Mouse (Mus musculus): ENCODE results near the gene Cd84. TPM values are rescaled to one million over a fixed set of nuclear protein-coding genes. Genes with fewer than 3 reads are reported as not detected.

Gene Cd84
- polyA plus RNA-seq (2012; fragmentation: generic; extraction: Trizol): not detected

DNA sequence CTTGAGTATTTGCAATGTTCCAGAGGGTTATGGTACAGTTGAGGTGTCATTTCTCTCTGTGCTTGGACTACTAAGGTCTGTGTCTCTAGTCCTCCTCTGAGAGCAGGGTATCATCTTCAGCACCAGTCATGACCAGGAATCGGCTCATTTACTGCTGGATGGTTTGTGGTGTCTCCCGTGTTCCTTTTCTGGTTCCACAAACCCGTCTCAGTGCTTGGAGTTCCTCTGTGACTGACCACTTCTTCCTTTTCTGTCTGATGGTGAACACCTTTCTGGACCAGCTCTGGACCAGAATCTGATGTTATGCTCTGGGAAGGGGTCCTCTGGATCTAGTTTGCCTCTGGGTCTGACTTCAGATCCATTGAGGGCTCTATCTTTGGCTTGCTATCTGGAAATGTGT is at the start of gene Cd84:
Cd84 (plus strand) TSS at position 210 of the 400 bp plus-strand sequence.

DNA sequence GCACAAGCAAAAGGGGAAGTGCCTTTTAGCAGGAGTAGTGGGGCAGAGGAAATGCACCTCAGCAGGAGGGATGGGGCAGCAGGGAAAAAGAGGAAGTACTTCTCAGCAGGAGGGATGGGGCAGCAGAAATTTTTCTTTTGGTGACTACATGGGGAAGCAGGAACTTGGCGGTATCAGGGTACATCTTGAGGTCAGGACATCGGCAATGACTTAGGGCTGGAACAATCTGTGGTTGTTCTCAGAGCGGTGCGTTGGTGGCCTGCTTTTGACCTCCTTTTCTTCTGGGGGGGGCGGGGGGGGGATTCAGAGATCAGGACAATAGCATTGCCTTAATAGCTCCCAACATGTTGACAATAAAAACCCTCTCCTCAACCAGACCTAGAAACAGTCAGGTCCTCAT is 55.9 kb downstream of the Cd84 start, which contains the start of gene Gm10521:
Gm10521 (plus strand) TSS at position 301 of the 400 bp plus-strand sequence.

DNA sequence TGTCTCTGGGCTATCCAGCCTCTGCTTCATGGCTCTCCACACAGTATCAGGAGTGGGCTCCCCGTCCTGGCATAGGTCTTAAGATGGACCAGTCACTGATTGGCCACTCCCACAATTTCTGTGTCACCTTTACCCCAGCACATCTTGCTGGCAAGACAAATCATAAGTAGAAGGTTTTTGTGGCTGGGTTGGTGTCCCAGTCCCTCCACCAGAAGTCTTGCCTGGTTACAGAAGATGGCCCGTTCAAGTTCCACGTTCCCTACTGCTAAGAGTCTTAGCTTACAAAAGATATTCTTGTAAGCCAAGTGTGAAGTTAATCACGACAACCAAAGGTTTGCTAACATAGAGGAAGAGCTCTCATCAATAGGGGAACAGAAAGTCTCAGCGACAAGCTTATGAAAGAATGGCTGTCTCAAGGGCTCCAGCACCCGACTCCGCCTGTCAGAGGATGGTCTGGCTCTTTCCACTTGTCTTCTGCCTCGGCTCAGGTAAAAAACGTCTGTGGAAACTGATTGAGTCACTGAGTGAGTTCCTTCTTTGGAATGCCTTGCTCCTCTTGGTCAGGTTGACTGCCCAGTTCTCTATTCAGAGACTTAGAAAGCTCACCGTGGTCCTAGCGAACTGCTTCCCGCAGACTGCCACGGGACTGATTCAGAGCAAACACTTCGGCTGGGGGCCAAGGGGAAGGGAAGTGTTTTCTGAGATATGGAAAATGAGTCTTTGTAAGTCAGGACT is 78.0 kb downstream of the Cd84 start, which contains the start of gene Slamf6:
Slamf6 (plus strand) TSS at position 211 of the 735 bp plus-strand sequence.

Other genes starting within 250 kb of the Cd84 start
- gene Ly9, start 232.3 kb upstream of the Cd84 start, polyA plus RNA-seq (2012; fragmentation: generic; extraction: Trizol): not detected
- not detected for gene Slamf7, start 186.7 kb upstream of the Cd84 start, polyA plus RNA-seq (2012; fragmentation: generic; extraction: Trizol)
- gene Cd48, start 157.7 kb upstream of the Cd84 start, polyA plus RNA-seq (2012; fragmentation: generic; extraction: Trizol): under 1 TPM in 1 of 2 experiments, not detected in 1; 0.15 TPM
- gene Slamf1, start 72.6 kb upstream of the Cd84 start, polyA plus RNA-seq (2012; fragmentation: generic; extraction: Trizol): under 1 TPM in 1 of 2 experiments, not detected in 1; 0.04 TPM
- gene Gm10521, start 56.0 kb downstream of the Cd84 start, polyA plus RNA-seq (2012; fragmentation: generic; extraction: Trizol): not detected
- under 1 TPM in 1 of 2 experiments, not detected in 1; under 0.01 TPM for gene Slamf6, start 77.8 kb downstream of the Cd84 start, polyA plus RNA-seq (2012; fragmentation: generic; extraction: Trizol)
- 1 to 10 TPM; 1.4 to 5.0 TPM for gene Vangl2, start 188.7 kb downstream of the Cd84 start, polyA plus RNA-seq (2012; fragmentation: generic; extraction: Trizol)
- gene Nhlh1, start 217.9 kb downstream of the Cd84 start, polyA plus RNA-seq (2012; fragmentation: generic; extraction: Trizol): not detected
- 100 to 1,000 TPM in 1 of 2 experiments, 10 to 100 TPM in 1; 49.1 to 154 TPM for gene Copa, start 242.8 kb downstream of the Cd84 start, polyA plus RNA-seq (2012; fragmentation: generic; extraction: Trizol)
- gene Ncstn, start 243.1 kb downstream of the Cd84 start, polyA plus RNA-seq (2012; fragmentation: generic; extraction: Trizol): 10 to 100 TPM in 1 of 2 experiments, 1 to 10 TPM in 1; 9.3 to 52.9 TPM

All from C3H10T1/2 (cell line).